Comparison of ENCODE assay signal across 8 mouse cellular contexts in the genomic region with DNA sequence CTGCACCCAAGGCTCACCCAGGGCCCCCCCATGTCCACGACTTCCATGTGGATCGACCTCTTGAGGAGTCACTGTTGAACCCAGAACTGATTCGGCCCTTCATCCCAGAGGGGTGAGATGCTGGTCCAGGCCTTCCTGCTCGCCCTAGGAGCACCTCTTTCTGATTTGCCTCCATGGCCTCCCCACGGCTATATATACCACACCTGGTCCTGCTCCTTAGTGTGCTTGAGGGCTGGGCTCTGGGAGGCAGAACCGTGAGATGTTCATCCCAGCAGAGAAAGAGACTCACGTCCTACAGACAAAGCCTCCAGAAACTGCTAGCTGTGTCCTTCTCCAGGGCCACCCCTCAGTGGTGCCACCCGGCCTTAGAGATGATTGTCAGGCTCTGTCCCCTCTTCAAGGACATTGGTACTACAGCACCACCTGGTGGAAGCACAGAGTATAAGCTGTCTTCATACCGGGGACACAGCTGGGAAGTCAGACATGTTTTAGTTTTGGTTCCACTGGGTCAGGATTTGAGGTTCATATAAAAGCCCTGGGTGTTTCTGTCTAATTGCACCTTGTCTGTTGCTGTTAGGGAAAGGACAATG. TPM values are rescaled to one million over a fixed set of nuclear protein-coding genes. Genes with fewer than 3 reads are reported as not detected.
DNase-seq lines count a peak whose midpoint lies in the region; ATAC-seq lines count a peak whose summit lies in the region.

No protein-coding gene starts in this region.

- DNase-seq in ovary, postnatal 10 days (ENCODE audit: low spot score) = peak; percentile 39
- no peak for DNase-seq in ovary, adult 18-20 months (ENCODE audit: low spot score)
- DNase-seq in gastrocnemius, postnatal 14 days = peak; percentile 65
- peak; percentile 44 to 63 for DNase-seq in left cerebral cortex, postnatal 36 days (ENCODE audit: low spot score in 2 of 2)
- peak; percentile 89 for DNase-seq in midbrain, embryonic 11.5 days (ENCODE audit: low spot score, missing footprints)
- DNase-seq in right cerebral cortex, postnatal 4 days = peak; percentile 63

- no peak overlapping the region for H3K4me2 ChIP-seq in intestine, embryonic 16.5 days (ENCODE audit: low read depth, low read length)
- no peak overlapping the region for H3K4me2 ChIP-seq in midbrain, embryonic 11.5 days

- no peak overlapping the region for H3K4me3 ChIP-seq in intestine, embryonic 16.5 days (ENCODE audit: low read length)
- H3K4me3 ChIP-seq in midbrain, embryonic 11.5 days (ENCODE audit: low read depth, low read length) = no peak overlapping the region

- no peak overlapping the region for H3K27ac ChIP-seq in intestine, embryonic 16.5 days (ENCODE audit: low read length)
- no peak overlapping the region for H3K27ac ChIP-seq in midbrain, embryonic 11.5 days (ENCODE audit: low read depth, low read length)

- no peaks in the 10 kb centered on the region for H3K9me3 ChIP-seq in intestine, embryonic 16.5 days (ENCODE audit: control insufficient read depth, low read length)
- no peaks in the 10 kb centered on the region for H3K9me3 ChIP-seq in midbrain, embryonic 11.5 days (ENCODE audit: control insufficient read depth, low read length)

- no peak overlapping the region for H3K9ac ChIP-seq in intestine, embryonic 16.5 days (ENCODE audit: low read depth, low read length)
- no peak overlapping the region for H3K9ac ChIP-seq in midbrain, embryonic 11.5 days (ENCODE audit: low read length)

- ATAC-seq in common myeloid progenitor, adult 5-6 weeks (replicated peaks; ENCODE audit: low read depth, poor library complexity, severe bottlenecking) = peak; percentile 92
- peak; percentile 16; the same call in 1 of the 2 replicates for ATAC-seq in intestine, embryonic 16.5 days
- peak; percentile 69 for ATAC-seq in midbrain, embryonic 11.5 days (ENCODE audit: low FRiP score)

- no peaks in the 10 kb centered on the region for H3K36me3 ChIP-seq in intestine, embryonic 16.5 days (ENCODE audit: control insufficient read depth, insufficient read depth, low read length)
- no peaks in the 10 kb centered on the region for H3K36me3 ChIP-seq in midbrain, embryonic 11.5 days (ENCODE audit: control insufficient read depth, insufficient read depth, low read length)

- WGBS in intestine, embryonic 16.5 days = 55% methylated on average over 9 of the region's 9 CpGs
- 63% methylated on average over 9 of the region's 9 CpGs for WGBS in midbrain, embryonic 11.5 days

- intact Hi-C loops in gastrocnemius, postnatal 14 days (cut with DNase I; ENCODE audit: low total_unique reads) = loop anchor here (10.0 kb wide), 1 partner anchor 74 kb away; no protein-coding TSS in a partner anchor
- intact Hi-C loops in left cerebral cortex, postnatal 36 days (cut with DNase I) = loop anchor here (2.0 to 10.0 kb wide), 2 partner anchors 124 to 284 kb away; partner anchors contain the start of gene Zfp367

- peaks cover 4% of the 10 kb centered on the region; the same call in 1 of the 2 replicates for H3K4me1 ChIP-seq in intestine, embryonic 16.5 days (ENCODE audit: control insufficient read depth, insufficient read depth, low read length)
- no peaks in the 10 kb centered on the region for H3K4me1 ChIP-seq in midbrain, embryonic 11.5 days (ENCODE audit: control insufficient read depth, insufficient read depth, low read length)

- H3K27me3 ChIP-seq in intestine, embryonic 16.5 days (replicated peaks; ENCODE audit: control insufficient read depth, insufficient read depth, low read length) = no peaks in the 10 kb centered on the region
- no peaks in the 10 kb centered on the region for H3K27me3 ChIP-seq in midbrain, embryonic 11.5 days (ENCODE audit: control insufficient read depth, insufficient read depth, low read length)

RNA-seq across cellular contexts. Expression of gene Cdk20, which starts 6.8 kb away (rescaled TPM):
- 0.34 and 4.9 TPM in 2 replicates for total RNA-seq in common myeloid progenitor, adult 5-6 weeks (2017)
- 1 to 10 TPM; 2.5 to 3.1 TPM for total RNA-seq in gastrocnemius, postnatal 14 days (2021)
- 9.7 and 11.5 TPM in 2 replicates for polyA plus RNA-seq in intestine, embryonic 16.5 days (2015; fragmentation: Nextera tagmentation; extraction: Ambion mirVana)
- 10 to 100 TPM; 10.8 to 12.2 TPM for total RNA-seq in left cerebral cortex, postnatal 36 days (2021)
- polyA plus RNA-seq in midbrain, embryonic 11.5 days (2014; fragmentation: Nextera tagmentation; extraction: Ambion mirVana) = 7.1 and 8.6 TPM in 2 replicates

RNA-seq across cellular contexts. Expression of gene Fam240b, which starts 58.6 kb away (rescaled TPM):
- not detected in 2 replicates for total RNA-seq in common myeloid progenitor, adult 5-6 weeks (2017)
- under 1 TPM in 1 of 2 experiments, not detected in 1; 0.20 TPM for total RNA-seq in gastrocnemius, postnatal 14 days (2021)
- polyA plus RNA-seq in intestine, embryonic 16.5 days (2015; fragmentation: Nextera tagmentation; extraction: Ambion mirVana) = not detected in 2 replicates
- not detected for total RNA-seq in left cerebral cortex, postnatal 36 days (2021)
- polyA plus RNA-seq in midbrain, embryonic 11.5 days (2014; fragmentation: Nextera tagmentation; extraction: Ambion mirVana) = not detected in 2 replicates

Comparison
In these comparisons a context has a peak if more than half of its experiments do, and no peak if none do; other contexts are left out.
1. ATAC-seq: peak in every context shown above with its lines; median percentile 92 in common myeloid progenitor, adult 5-6 weeks; 69 in midbrain, embryonic 11.5 days; 16 in intestine, embryonic 16.5 days.